Mouse (Mus musculus) limb, embryonic 13.5 days (tissue): ENCODE data around the gene Fto. TPM values are rescaled to one million over a fixed set of nuclear protein-coding genes. Genes with fewer than 3 reads are reported as not detected.

Experiments used
- ATAC-seq: fragments of 200-750 bp; cut with Nextera tagmentation; 2 replicates; pipeline ENCODE4 v1.8.0; 2017; ENCODE audit warnings: low read depth, moderate number of reproducible peaks, moderate TSS enrichment; ENCODE audit not compliant: low FRiP score
- H3K27ac ChIP-seq: fragments of 300-500 bp; sonication (generic); 2 replicates; pipeline ENCODE4 v1.5.1; 2015; ENCODE audit warnings: inconsistent platforms, mild to moderate bottlenecking, moderate library complexity
- H3K27me3 ChIP-seq: fragments of 300-500 bp; sonication (generic); 2 replicates; pipeline ENCODE4 v1.6.1; 2015; ENCODE audit warnings: mild to moderate bottlenecking, inconsistent platforms
- H3K36me3 ChIP-seq: fragments of 300-500 bp; sonication (generic); 2 replicates; pipeline ENCODE4 v1.6.1; 2015; ENCODE audit warnings: inconsistent platforms, mild to moderate bottlenecking, moderate library complexity
- H3K4me1 ChIP-seq: fragments of 300-500 bp; sonication (generic); 2 replicates; pipeline ENCODE4 v1.6.1; 2015; ENCODE audit warnings: inconsistent platforms
- H3K4me2 ChIP-seq: fragments of 300-500 bp; sonication (generic); replicated peaks from 2 replicates; pipeline ENCODE4 v1.6.1; 2015; ENCODE audit warnings: inconsistent platforms, mild to moderate bottlenecking, moderate library complexity
- H3K4me3 ChIP-seq: fragments of 300-500 bp; sonication (generic); 2 replicates; pipeline ENCODE4 v1.5.1; 2015; ENCODE audit warnings: moderate library complexity, mild to moderate bottlenecking, inconsistent platforms
- H3K9ac ChIP-seq: fragments of 300-500 bp; sonication (generic); 2 replicates; pipeline ENCODE4 v1.6.1; 2015; ENCODE audit warnings: mild to moderate bottlenecking, inconsistent platforms
- H3K9me3 ChIP-seq: fragments of 300-500 bp; sonication (generic); 2 replicates; pipeline ENCODE4 v1.6.1; 2016; ENCODE audit warnings: inconsistent platforms
- WGBS: fragments of 180-500 bp; shearing (Covaris S2); methylation state at CpG from one replicate; pipeline ENCODE4 v1.1.7; 2015; 5-methylcytosine and 5-hydroxymethylcytosine counted together
- polyA plus RNA-seq: library from polyadenylated mRNA; unstranded; fragments of >200 nt; fragmentation: Nextera tagmentation; extraction: Ambion mirVana; gene quantifications from 2 replicates; pipeline ENCODE4 v1.2.1, GENCODE M21; 2015

The Fto gene
- polyA plus RNA-seq, 1 experiment from 2014 or later: 106 TPM

DNA sequence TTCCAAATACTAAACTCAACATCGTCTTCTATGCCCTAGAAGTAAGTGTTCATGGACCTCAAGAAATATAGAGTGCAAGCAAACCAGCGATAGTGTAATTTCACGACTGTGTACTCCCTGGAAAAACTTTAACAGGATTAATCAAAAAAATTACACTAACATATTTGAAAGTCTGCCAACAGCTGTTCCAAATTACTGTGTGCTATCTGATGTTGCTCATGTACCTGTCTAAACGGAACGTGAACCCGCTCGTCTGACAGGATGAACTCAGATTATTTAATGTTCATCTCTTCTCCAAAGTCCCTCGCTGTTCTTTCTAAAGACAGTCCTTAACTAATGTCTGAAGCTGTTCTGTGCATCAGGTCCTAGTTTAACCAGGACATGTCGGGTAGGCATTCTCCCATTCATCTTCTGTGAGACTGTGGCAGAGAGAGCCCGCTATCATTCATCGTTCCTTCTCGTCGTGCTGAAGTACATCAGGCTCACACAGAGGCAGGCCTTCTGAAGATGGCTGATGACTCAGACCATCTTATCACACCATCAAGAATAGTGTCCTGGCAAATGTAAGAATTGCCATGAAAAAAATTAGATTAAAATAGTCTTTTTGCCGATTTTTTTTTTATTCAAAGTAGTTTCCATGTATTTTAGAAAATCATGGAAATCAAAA is 93.4 kb downstream of the Fto start:
- Histone ChIP-seq H3K9ac (no peak overlapping the region), H3K27me3 (peaks cover 4% of the 10 kb centered on the region; the same call in 1 of the 2 replicates), H3K4me1 (peaks cover 45% of the 10 kb centered on the region), H3K4me3 (no peak overlapping the region), H3K36me3 (peaks cover 36% of the 10 kb centered on the region), H3K9me3 (no peaks in the 10 kb centered on the region), H3K27ac (no peak overlapping the region), H3K4me2 (no peak overlapping the region)
- no peak for ATAC-seq
- WGBS: 67% methylated on average over 14 of the region's 14 CpGs

DNA sequence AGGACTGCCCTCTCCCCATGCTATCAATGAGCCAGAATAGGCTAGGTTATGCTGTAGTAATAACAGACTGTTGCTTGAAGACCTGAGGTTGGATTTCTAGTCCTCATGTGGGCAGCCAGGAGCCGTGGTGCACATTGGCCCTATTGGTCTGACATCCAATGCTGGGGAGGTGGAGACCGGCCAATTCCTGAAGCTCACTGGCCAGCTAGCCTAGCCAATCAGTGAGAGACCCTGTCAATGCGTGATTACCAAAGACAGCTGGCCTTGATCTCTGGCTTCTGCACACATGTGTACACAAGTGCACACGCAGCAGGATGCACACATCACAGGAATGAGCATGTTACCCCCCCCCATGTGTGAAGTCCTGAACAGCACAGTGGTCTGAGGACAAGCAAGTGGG is 94.6 kb downstream of the Fto start:
- 79% methylated on average over 4 of the region's 4 CpGs for WGBS
- H3K27ac ChIP-seq: no peak overlapping the region
- H3K9me3 ChIP-seq: no peaks in the 10 kb centered on the region
- H3K36me3 ChIP-seq: peaks cover 43% of the 10 kb centered on the region
- no peak overlapping the region for H3K9ac ChIP-seq
- H3K4me2 ChIP-seq: no peak overlapping the region
- peaks cover 45% of the 10 kb centered on the region for H3K4me1 ChIP-seq
- no peak; the same call in 1 of the 2 replicates for ATAC-seq
- H3K4me3 ChIP-seq: no peak overlapping the region
- H3K27me3 ChIP-seq: peaks cover 7% of the 10 kb centered on the region; the same call in 1 of the 2 replicates

DNA sequence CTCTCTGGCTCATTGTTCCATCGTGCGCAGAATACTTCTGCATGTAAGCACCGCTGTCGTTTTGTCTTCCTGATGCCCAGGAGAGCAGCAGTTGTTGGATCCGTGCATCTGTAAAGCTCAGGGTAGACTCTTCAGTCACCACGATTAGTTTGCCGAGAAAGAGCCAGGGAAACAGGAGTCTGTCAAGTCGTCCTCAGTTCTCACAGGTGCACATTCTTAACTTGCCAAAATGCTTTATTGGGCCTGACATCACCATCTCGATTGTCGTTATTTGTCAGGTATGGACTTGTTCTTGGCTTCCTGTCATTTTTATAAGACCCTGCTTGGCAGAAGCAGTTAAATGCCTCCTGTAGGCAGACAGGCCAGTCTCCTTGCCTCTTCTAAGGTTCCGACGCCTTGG is 96.7 kb downstream of the Fto start:
- 0 out of 2 replicates have a peak overlapping the region, but pooled peaks have one; percentile 1 for H3K4me2 ChIP-seq
- WGBS: 52% methylated on average over 12 of the region's 12 CpGs
- H3K36me3 ChIP-seq: peaks cover 25% of the 10 kb centered on the region
- H3K4me3 ChIP-seq: no peak overlapping the region
- H3K9me3 ChIP-seq: no peaks in the 10 kb centered on the region
- H3K4me1 ChIP-seq: peaks cover 45% of the 10 kb centered on the region
- H3K9ac ChIP-seq: no peak overlapping the region
- no peak overlapping the region; the same call in 1 of the 2 replicates for H3K27ac ChIP-seq
- 0 out of 2 replicates have a peak, but pooled peaks have one; percentile 36 for ATAC-seq
- H3K27me3 ChIP-seq: peaks cover 7% of the 10 kb centered on the region; the same call in 1 of the 2 replicates

DNA sequence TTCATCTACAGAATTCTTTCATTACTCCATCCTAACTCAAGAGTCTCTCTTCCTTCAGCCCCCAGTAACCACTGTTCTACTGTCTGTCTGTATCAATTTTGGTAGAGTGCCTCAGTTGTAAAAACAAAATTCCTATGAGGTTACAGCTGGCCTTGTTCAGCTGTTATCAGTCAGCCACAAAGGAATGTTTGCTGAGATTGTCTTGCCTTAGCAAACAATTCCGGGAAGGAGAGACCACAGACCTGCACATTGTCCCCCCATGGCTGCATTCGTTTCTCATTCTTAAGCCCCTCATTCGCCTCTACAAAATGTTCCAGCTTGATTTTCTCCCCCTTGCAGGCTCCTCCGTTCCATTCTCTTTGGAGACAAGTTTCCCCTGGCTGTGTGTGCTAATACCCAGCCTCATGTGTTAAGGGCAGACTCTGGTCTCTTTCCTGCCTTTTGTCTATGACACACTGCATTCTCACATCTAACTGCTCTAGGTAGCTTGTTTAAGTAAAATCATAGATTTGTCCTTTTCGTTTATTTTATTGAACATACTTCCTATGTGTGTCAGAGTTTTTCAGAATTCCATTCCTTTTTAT is 111.3 kb downstream of the Fto start:
- Histone ChIP-seq H3K4me3 (no peak overlapping the region), H3K4me2 (no peak overlapping the region), H3K27me3 (no peaks in the 10 kb centered on the region), H3K36me3 (peaks cover 16% of the 10 kb centered on the region), H3K4me1 (0 out of 2 replicates have a peak, but pooled peaks cover 4% of the 10 kb centered on the region), H3K9me3 (no peaks in the 10 kb centered on the region), H3K27ac (no peak overlapping the region), H3K9ac (no peak overlapping the region)
- 90% methylated on average over 5 of the region's 5 CpGs for WGBS
- no peak for ATAC-seq

DNA sequence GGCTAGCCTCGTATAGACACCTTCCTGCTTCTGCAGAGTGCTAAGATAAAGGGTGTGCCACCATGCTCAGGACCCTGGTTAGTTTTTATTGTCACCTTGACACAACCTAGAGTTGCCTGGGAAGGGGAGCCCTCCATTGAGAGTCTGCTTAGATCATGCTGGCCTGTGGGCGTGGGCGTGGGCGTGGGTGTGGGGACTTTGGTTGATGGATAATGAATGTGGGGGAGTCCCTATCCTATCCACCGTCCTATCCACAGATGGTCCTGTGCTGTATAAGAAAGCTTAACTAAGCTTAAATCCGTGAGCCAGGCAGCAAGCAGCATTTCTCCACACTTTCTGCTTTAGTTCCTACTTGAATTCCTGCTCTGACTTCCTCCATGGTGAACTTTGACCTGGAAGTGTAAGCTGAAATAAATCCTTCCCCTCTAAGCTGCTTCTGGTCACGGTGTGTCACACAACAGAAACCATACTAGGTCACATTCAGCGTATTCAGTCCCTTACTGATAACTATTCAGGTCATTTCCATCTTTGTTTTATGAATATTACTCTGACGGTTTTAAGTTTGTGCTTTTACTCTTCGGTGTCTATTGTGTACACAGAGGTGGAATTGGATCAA is 112.0 kb downstream of the Fto start:
- Histone ChIP-seq H3K36me3 (peaks cover 16% of the 10 kb centered on the region), H3K9me3 (no peaks in the 10 kb centered on the region; the same call in 1 of the 2 replicates), H3K4me1 (0 out of 2 replicates have a peak, but pooled peaks cover 4% of the 10 kb centered on the region), H3K9ac (no peak overlapping the region), H3K4me3 (no peak overlapping the region), H3K4me2 (no peak overlapping the region), H3K27ac (0 out of 2 replicates have a peak overlapping the region, but pooled peaks have one; percentile 6), H3K27me3 (no peaks in the 10 kb centered on the region)
- WGBS: 79% methylated on average over 10 of the region's 10 CpGs
- no peak for ATAC-seq

DNA sequence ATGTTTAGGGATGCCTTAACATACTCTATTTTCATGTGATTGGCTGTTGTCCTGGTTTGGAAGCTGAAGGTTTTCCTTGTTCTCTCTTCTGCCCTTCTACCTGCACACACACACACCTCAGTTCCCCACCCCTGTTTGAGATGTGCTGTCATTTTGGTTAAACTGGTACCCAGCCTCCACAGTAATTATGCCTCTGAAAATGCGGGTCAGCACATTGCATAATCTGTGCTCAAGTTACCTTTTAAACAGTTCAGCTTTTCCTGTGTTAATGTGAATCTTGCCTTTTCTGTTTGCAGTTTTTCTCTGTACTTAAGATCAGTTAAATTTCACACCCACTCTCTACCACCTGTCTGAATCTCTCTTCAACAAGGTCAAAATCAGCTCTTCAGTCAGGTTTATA is 113.2 kb downstream of the Fto start:
- H3K4me1 ChIP-seq: 0 out of 2 replicates have a peak, but pooled peaks cover 4% of the 10 kb centered on the region
- H3K27ac ChIP-seq: no peak overlapping the region
- peaks cover 5% of the 10 kb centered on the region for H3K9me3 ChIP-seq
- ATAC-seq: no peak
- WGBS: 56% methylated on average over 1 of the region's 1 CpGs
- H3K9ac ChIP-seq: no peak overlapping the region
- H3K27me3 ChIP-seq: no peaks in the 10 kb centered on the region
- no peak overlapping the region for H3K4me3 ChIP-seq
- H3K4me2 ChIP-seq: no peak overlapping the region
- H3K36me3 ChIP-seq: peaks cover 21% of the 10 kb centered on the region

DNA sequence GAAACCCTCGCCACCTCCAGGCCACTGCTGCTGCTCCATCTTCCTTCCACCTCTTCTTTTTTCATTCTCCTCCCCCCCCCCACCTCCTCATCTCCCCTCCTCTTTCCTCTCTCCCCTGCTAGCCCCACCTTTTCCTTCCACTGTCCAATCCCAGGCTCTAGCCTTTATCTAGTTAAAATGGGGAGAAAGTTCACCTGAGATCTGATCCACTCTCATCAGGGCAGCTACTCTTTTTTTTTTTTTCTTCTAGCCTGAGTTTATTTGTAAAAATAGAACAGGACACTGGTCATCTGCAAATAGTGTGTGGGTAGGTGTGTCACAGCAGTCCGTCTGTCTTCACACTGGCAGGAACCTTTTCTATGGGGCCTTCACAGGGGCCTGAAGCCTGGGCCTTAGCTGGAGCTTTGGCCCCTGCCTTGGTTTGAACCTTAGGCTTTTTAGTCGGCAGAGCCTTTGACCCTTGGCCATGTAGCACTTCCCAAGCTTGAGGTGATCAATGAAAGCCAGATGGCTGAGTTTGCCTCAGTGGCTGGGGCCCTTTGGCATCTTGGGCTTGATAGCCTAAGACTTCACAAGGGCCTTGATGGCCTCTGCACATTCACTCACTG is 117.1 kb downstream of the Fto start:
- H3K9ac ChIP-seq: no peak overlapping the region
- no peak overlapping the region for H3K4me2 ChIP-seq
- 0 out of 2 replicates have a peak, but pooled peaks cover 1% of the 10 kb centered on the region for H3K4me1 ChIP-seq
- peaks cover 11% of the 10 kb centered on the region for H3K36me3 ChIP-seq
- H3K27ac ChIP-seq: no peak overlapping the region
- H3K4me3 ChIP-seq: no peak overlapping the region
- H3K9me3 ChIP-seq: peaks cover 9% of the 10 kb centered on the region
- 81% methylated on average over 3 of the region's 3 CpGs for WGBS
- no peaks in the 10 kb centered on the region for H3K27me3 ChIP-seq
- no peak for ATAC-seq

DNA sequence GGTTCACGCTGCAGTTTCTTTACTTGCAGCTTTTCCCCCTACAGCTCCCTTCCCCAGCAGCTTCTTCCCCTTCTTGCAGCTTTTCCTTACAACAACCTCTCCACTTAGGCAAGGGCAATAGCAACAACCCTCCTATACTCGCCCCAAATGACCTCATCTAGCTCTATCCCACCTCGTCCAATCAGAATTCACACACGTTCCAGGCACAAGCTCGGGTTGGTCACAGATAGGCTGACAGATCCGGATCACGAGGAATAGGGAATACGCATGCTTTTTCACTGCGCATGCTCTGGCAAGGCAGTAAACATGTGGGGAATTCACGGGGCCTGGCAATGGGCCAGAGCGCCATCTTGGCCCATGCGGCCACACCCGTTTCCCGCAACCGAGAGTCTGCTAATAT is 122.7 kb downstream of the Fto start:
- peaks cover 11% of the 10 kb centered on the region for H3K9me3 ChIP-seq
- ATAC-seq: no peak
- no peaks in the 10 kb centered on the region for H3K27me3 ChIP-seq
- no peak overlapping the region for H3K4me3 ChIP-seq
- 95% methylated on average over 15 of the region's 15 CpGs for WGBS
- no peak overlapping the region for H3K27ac ChIP-seq
- H3K4me1 ChIP-seq: no peaks in the 10 kb centered on the region
- H3K4me2 ChIP-seq: no peak overlapping the region
- no peak overlapping the region for H3K9ac ChIP-seq
- peaks cover 8% of the 10 kb centered on the region for H3K36me3 ChIP-seq

DNA sequence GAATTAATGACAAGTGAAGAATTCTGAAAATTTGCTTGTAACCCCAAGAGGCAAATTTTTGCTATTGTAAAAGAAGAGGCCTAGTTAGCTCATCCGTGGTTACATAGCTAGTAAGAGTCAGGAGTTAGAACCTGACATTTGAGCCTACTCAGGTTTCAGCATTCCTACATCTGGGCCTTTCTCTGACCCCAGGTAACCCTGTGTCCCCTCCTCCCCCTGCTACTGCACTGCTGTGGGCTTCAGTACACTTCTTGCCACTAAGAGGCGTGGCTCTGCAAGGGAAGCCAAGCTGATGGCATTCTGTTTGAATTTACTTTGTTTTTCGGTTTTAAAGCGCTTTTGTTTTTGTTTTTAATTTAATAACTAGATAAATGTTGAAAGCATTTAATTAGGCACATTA is 130.6 kb downstream of the Fto start:
- Histone ChIP-seq H3K4me2 (no peak overlapping the region), H3K27ac (no peak overlapping the region), H3K9me3 (no peaks in the 10 kb centered on the region), H3K4me1 (peaks cover 37% of the 10 kb centered on the region), H3K36me3 (0 out of 2 replicates have a peak, but pooled peaks cover 3% of the 10 kb centered on the region), H3K27me3 (no peaks in the 10 kb centered on the region), H3K4me3 (no peak overlapping the region), H3K9ac (no peak overlapping the region)
- ATAC-seq: no peak
- 46% methylated on average over 4 of the region's 4 CpGs for WGBS

DNA sequence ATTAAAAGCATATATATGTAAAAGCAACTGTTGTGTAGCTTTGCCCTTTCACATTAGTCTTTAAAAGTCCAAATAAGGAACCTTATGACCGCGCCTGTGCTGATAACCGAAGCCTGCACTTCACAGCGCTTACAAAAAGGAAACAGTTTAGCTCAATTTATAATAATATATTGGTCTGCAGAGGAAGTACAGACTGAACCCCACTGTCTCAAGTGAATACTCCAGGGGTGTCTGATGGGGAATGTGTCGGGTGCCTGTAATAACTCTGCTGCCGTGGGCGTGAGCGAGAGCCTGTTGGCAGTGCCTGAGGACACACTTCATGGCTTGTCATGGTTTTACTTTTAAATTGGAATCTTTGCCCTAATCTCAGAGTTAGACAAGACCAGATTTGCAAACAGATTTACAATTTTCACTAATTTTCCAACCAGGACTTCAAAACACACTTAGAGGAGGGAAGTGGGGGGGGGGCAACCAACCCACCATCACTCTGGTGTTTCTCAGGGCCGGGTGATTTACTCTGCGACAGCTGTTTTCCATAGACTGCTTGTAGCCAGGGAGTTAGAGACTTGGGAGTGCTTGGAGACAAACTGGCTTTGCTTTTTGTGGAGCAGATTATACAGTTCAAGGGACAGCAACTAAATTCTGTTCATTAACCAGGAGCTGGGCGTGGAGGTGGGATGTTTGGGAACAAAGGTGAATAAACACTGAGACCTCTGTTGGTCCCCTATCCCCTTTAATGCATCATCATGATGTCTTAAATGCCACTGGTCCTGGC is 131.5 kb downstream of the Fto start:
- H3K9me3 ChIP-seq: no peaks in the 10 kb centered on the region
- ATAC-seq: peak; percentile 63; the same call in 1 of the 2 replicates
- peak overlapping the region; percentile 81 for H3K27ac ChIP-seq
- WGBS: 31% methylated on average over 11 of the region's 11 CpGs
- 0 out of 2 replicates have a peak, but pooled peaks cover 3% of the 10 kb centered on the region for H3K36me3 ChIP-seq
- H3K4me2 ChIP-seq: no peak overlapping the region; the same call in 1 of the 2 replicates
- H3K9ac ChIP-seq: no peak overlapping the region
- H3K4me3 ChIP-seq: no peak overlapping the region
- H3K4me1 ChIP-seq: peaks cover 37% of the 10 kb centered on the region
- H3K27me3 ChIP-seq: no peaks in the 10 kb centered on the region

DNA sequence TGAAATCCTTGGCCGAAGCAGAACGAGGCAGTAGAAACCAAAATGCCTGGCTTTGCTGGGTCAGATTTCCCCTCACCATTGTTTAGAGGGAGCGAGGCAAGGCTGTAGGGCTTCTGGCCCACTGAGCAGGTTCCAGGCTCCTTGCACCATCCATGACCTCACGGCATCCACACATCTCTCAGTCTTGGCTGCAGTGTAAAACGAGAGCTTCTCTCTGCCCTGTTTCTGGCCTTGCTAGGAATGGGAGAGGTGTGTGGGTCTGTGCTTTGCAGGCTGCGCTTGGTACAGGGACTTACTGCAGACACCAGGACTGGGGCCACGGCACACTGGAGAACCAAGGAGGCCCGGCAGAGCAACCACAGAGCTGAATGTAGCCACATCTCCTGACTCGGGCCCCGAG is 132.2 kb downstream of the Fto start:
- WGBS: 37% methylated on average over 10 of the region's 10 CpGs
- Histone ChIP-seq H3K36me3 (0 out of 2 replicates have a peak, but pooled peaks cover 3% of the 10 kb centered on the region), H3K4me3 (no peak overlapping the region), H3K9me3 (no peaks in the 10 kb centered on the region), H3K4me1 (peaks cover 37% of the 10 kb centered on the region), H3K9ac (0 out of 2 replicates have a peak overlapping the region, but pooled peaks have one; percentile 4), H3K27ac (peak overlapping the region; percentile 81), H3K27me3 (no peaks in the 10 kb centered on the region), H3K4me2 (no peak overlapping the region; the same call in 1 of the 2 replicates)
- ATAC-seq: peak; percentile 33; the same call in 1 of the 2 replicates
